Mouse (Mus musculus) midbrain, embryonic 13.5 days (tissue): ENCODE measurements around the gene Ces1b. TPM values are rescaled to one million over a fixed set of nuclear protein-coding genes. Genes with fewer than 3 reads are reported as not detected.

ENCODE experiments used
- ATAC-seq: fragments of 200-750 bp; cut with Nextera tagmentation; 2 replicates; pipeline ENCODE4 v1.8.0; 2017; ENCODE audit warnings: mild to moderate bottlenecking, moderate TSS enrichment, moderate library complexity
- H3K27ac ChIP-seq: fragments of 300-500 bp; sonication (generic); 2 replicates; pipeline ENCODE4 v1.5.1; 2015; ENCODE audit warnings: inconsistent platforms, mild to moderate bottlenecking, moderate library complexity
- H3K27me3 ChIP-seq: fragments of 300-500 bp; sonication (generic); 2 replicates; pipeline ENCODE4 v1.6.1; 2015; ENCODE audit warnings: mild to moderate bottlenecking, inconsistent platforms
- H3K36me3 ChIP-seq: fragments of 300-500 bp; sonication (generic); 2 replicates; pipeline ENCODE4 v1.6.1; 2015; ENCODE audit warnings: mild to moderate bottlenecking, inconsistent platforms
- H3K4me1 ChIP-seq: fragments of 300-500 bp; sonication (generic); replicated peaks from 2 replicates; pipeline ENCODE4 v1.6.1; 2015; ENCODE audit warnings: inconsistent platforms
- H3K4me2 ChIP-seq: fragments of 300-500 bp; sonication (generic); replicated peaks from 2 replicates; pipeline ENCODE4 v1.6.1; 2015; ENCODE audit warnings: moderate library complexity, mild to moderate bottlenecking, inconsistent platforms
- H3K4me3 ChIP-seq: fragments of 300-500 bp; sonication (generic); replicated peaks from 2 replicates; pipeline ENCODE4 v1.5.1; 2015; ENCODE audit warnings: mild to moderate bottlenecking, inconsistent platforms
- H3K9ac ChIP-seq: fragments of 300-500 bp; sonication (generic); replicated peaks from 2 replicates; pipeline ENCODE4 v1.6.1; 2015; ENCODE audit warnings: mild to moderate bottlenecking, inconsistent platforms
- H3K9me3 ChIP-seq: fragments of 300-500 bp; sonication (generic); 2 replicates; pipeline ENCODE4 v1.6.1; 2016; ENCODE audit warnings: mild to moderate bottlenecking, inconsistent platforms
- WGBS: fragments of 180-500 bp; shearing (Covaris S2); methylation state at CpG from one replicate; pipeline ENCODE4 v1.1.7; 2015; 5-methylcytosine and 5-hydroxymethylcytosine counted together
- polyA plus RNA-seq: library from polyadenylated mRNA; unstranded; fragments of >200 nt; fragmentation: Nextera tagmentation; extraction: Ambion mirVana; gene quantifications from 2 replicates; pipeline ENCODE4 v1.2.1, GENCODE M21; 2015

The Ces1b gene
- polyA plus RNA-seq, 1 experiment from 2014 or later, result not detected

DNA sequence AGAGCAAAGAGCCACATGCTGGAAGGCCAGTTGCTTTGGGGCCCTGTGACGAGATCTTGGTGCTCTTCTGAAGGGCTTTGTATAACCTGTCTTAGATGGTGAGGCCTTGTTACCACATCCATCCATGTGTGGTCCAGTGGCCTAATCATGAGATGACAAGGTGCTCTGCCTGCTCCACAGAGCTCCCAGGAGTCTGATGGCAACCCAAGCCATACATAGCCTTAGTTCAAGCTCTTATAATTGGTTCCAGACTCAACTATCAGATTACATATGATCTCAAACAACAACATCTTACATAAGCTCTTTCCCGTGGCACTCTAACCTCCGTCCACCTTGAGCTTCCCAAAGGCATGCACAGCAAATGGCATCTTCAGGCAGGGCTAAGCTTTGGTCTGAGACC lies 31.7 kb downstream of the Ces1b start, which contains the start of gene Ces1a:
Gene Ces1a, minus strand, starts transcription at position 101 of the 400 bp plus-strand sequence.
- H3K4me1 ChIP-seq, result no peaks in the 10 kb centered on the region
- no peak within 1 kb of the TSS for H3K4me2 ChIP-seq
- no peaks in the 10 kb centered on the region for H3K27me3 ChIP-seq
- H3K36me3 ChIP-seq, result no peaks in the 10 kb centered on the region
- no peak within 1 kb of the TSS for H3K4me3 ChIP-seq
- H3K9ac ChIP-seq, result no peak within 1 kb of the TSS
- H3K27ac ChIP-seq, result no peak within 1 kb of the TSS
- H3K9me3 ChIP-seq, result no peaks in the 10 kb centered on the region
- ATAC-seq, result no peak
- WGBS, result 91% methylated on average over 3 of the region's 3 CpGs

GRCm38 (mm10) chr8:93043083-93043482 lies 36.7 kb downstream of the Ces1b start:
- Histone ChIP-seq H3K4me3 (no peak overlapping the region), H3K27me3 (no peaks in the 10 kb centered on the region), H3K4me2 (no peak overlapping the region), H3K4me1 (peaks cover 7% of the 10 kb centered on the region; the same call in 1 of the 2 replicates), H3K36me3 (no peaks in the 10 kb centered on the region), H3K9ac (no peak overlapping the region), H3K27ac (no peak overlapping the region), H3K9me3 (no peaks in the 10 kb centered on the region)
- WGBS, result 41% methylated on average over 1 of the region's 1 CpGs
- ATAC-seq, result no peak

DNA sequence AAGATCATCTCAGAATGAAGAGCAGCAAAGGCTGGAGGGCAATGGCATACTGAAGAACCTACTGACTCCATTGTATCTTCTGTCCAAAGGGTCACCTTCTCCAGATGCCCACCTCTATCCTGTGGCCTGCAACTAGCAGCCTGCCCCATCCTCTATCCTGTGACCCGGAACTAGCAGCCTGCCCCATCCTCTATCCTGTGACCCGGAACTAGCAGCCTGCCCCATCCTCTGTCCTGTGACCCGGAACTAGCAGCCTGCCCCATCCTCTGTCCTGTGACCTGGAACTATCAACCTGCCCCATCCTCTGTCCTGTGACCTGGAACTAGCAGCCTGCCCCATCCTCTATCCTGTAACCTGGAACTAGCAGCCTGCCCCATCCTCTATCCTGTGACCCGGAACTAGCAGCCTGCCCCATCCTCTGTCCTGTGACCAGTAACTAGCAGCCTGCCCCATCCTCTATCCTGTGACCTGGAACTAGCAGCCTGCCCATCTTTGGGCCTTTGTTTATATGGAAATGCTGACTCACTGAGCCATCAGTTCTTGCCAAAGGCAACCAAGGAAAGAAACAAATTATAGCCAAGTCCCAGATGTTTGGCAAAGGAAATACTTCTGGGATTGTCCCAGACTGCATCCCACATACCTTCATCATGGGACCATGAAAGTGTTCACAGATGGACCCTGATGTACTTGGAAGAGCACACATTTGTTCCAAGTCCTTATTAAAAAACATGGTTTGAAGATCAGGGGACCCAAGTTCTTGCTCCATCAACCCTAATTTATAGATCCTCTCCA lies 38.8 kb downstream of the Ces1b start:
- H3K4me2 ChIP-seq, result no peak overlapping the region
- H3K4me1 ChIP-seq, result peaks cover 7% of the 10 kb centered on the region; the same call in 1 of the 2 replicates
- no peaks in the 10 kb centered on the region for H3K36me3 ChIP-seq
- no peak overlapping the region for H3K9ac ChIP-seq
- 86% methylated on average over 4 of the region's 4 CpGs for WGBS
- no peak overlapping the region for H3K4me3 ChIP-seq
- no peak for ATAC-seq
- H3K27me3 ChIP-seq, result no peaks in the 10 kb centered on the region
- H3K9me3 ChIP-seq, result no peaks in the 10 kb centered on the region
- H3K27ac ChIP-seq, result no peak overlapping the region

- Histone ChIP-seq H3K4me1 (peaks cover 7% of the 10 kb centered on the region; the same call in 1 of the 2 replicates), H3K4me3 (no peak overlapping the region), H3K9ac (no peak overlapping the region), H3K36me3 (no peaks in the 10 kb centered on the region), H3K27ac (no peak overlapping the region), H3K27me3 (no peaks in the 10 kb centered on the region), H3K4me2 (no peak overlapping the region), H3K9me3 (no peaks in the 10 kb centered on the region)
- WGBS, result 86% methylated on average over 2 of the region's 2 CpGs
- ATAC-seq, result no peak
These were observed 39.6 kb downstream of the Ces1b start for GRCm38 (mm10) chr8:93040256-93040655.

- no peak for ATAC-seq
- Histone ChIP-seq H3K36me3 (no peaks in the 10 kb centered on the region), H3K27ac (no peak overlapping the region), H3K4me1 (peaks cover 7% of the 10 kb centered on the region; the same call in 1 of the 2 replicates), H3K9ac (no peak overlapping the region), H3K4me2 (no peak overlapping the region), H3K27me3 (no peaks in the 10 kb centered on the region), H3K9me3 (no peaks in the 10 kb centered on the region), H3K4me3 (no peak overlapping the region)
- WGBS, result 8% methylated on average over 2 of the region's 2 CpGs
These were observed 41.0 kb downstream of the Ces1b start for GRCm38 (mm10) chr8:93038831-93039230.

DNA sequence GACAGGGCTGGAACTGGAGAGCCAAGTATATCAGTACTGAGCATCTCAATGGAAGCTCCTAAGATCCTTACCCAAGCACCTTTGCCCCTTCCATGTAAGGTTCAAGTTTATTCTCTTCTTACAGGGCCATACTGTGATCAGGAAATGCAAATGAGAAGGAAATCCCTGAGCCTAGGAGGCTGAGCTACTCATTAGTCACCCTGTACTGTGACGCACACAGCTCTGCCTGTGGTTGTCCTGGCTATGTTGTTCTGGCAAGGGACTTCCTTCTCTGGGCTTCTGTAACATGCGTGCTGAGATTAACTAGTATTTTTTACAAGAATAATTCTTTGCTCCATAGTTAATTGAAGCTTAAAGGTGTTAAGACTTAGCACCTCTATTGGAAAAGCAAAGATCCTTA lies 49.2 kb downstream of the Ces1b start:
- Histone ChIP-seq H3K4me2 (no peak overlapping the region), H3K4me1 (no peaks in the 10 kb centered on the region), H3K27me3 (no peaks in the 10 kb centered on the region), H3K9me3 (no peaks in the 10 kb centered on the region), H3K9ac (no peak overlapping the region), H3K36me3 (no peaks in the 10 kb centered on the region), H3K4me3 (no peak overlapping the region), H3K27ac (no peak overlapping the region)
- WGBS, result 77% methylated on average over 2 of the region's 2 CpGs
- no peak for ATAC-seq

GRCm38 (mm10) chr8:93021738-93022137 lies 58.1 kb downstream of the Ces1b start:
- no peak for ATAC-seq
- WGBS, result 73% methylated on average over 5 of the region's 5 CpGs
- H3K4me2 ChIP-seq, result no peak overlapping the region

GRCm38 (mm10) chr8:93014300-93014699 lies 65.5 kb downstream of the Ces1b start:
- 90% methylated on average over 4 of the region's 4 CpGs for WGBS
- Histone ChIP-seq H3K9me3 (no peaks in the 10 kb centered on the region), H3K27me3 (no peaks in the 10 kb centered on the region), H3K9ac (no peak overlapping the region), H3K27ac (no peak overlapping the region), H3K36me3 (no peaks in the 10 kb centered on the region), H3K4me1 (no peaks in the 10 kb centered on the region), H3K4me3 (no peak overlapping the region), H3K4me2 (no peak overlapping the region)
- ATAC-seq, result no peak

More at GRCm38 (mm10) chr8:93021738-93022137, 58.1 kb downstream of the Ces1b start:
- no peaks in the 10 kb centered on the region for H3K4me1 ChIP-seq
- H3K27me3 ChIP-seq, result no peaks in the 10 kb centered on the region
- no peaks in the 10 kb centered on the region for H3K9me3 ChIP-seq
- no peak overlapping the region for H3K4me3 ChIP-seq
- H3K9ac ChIP-seq, result no peak overlapping the region
- no peaks in the 10 kb centered on the region for H3K36me3 ChIP-seq
- no peak overlapping the region for H3K27ac ChIP-seq

DNA sequence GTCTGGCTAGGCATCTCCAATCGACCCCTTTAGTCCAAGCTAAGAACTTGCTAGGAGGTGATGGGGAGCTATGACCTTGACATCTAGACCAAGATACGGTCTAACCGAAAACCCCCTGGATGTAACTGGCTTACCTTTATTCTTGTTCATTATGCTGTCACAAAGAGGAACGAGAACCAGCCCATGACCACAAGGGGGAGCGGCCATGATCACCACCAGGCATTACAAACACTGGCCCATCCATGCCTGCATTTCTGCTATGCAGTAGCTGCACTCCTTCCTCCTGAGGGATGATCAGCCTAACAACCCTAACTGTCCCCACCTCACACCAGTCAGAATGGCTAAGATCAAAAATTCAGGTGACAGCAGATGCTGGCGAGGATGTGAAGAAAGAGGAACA lies 67.6 kb downstream of the Ces1b start:
- no peaks in the 10 kb centered on the region for H3K4me1 ChIP-seq
- H3K9me3 ChIP-seq, result no peaks in the 10 kb centered on the region
- H3K9ac ChIP-seq, result no peak overlapping the region
- no peak overlapping the region for H3K4me3 ChIP-seq
- 76% methylated on average over 6 of the region's 6 CpGs for WGBS
- H3K4me2 ChIP-seq, result no peak overlapping the region
- no peaks in the 10 kb centered on the region for H3K27me3 ChIP-seq
- no peak for ATAC-seq
- H3K27ac ChIP-seq, result no peak overlapping the region
- H3K36me3 ChIP-seq, result no peaks in the 10 kb centered on the region

- Histone ChIP-seq H3K36me3 (no peaks in the 10 kb centered on the region), H3K4me3 (no peak overlapping the region), H3K27me3 (no peaks in the 10 kb centered on the region), H3K27ac (no peak overlapping the region), H3K9ac (no peak overlapping the region), H3K4me2 (no peak overlapping the region), H3K9me3 (no peaks in the 10 kb centered on the region), H3K4me1 (no peaks in the 10 kb centered on the region)
- 12% methylated on average over 9 of the region's 9 CpGs for WGBS
- ATAC-seq, result peak; percentile 85
These were observed 68.4 kb downstream of the Ces1b start for GRCm38 (mm10) chr8:93011439-93011838.

- Histone ChIP-seq H3K36me3 (no peaks in the 10 kb centered on the region), H3K4me3 (no peak overlapping the region), H3K9ac (no peak overlapping the region), H3K27ac (no peak overlapping the region), H3K9me3 (no peaks in the 10 kb centered on the region), H3K4me2 (no peak overlapping the region), H3K27me3 (no peaks in the 10 kb centered on the region), H3K4me1 (no peaks in the 10 kb centered on the region)
- no peak for ATAC-seq
- WGBS, result 32% methylated on average over 5 of the region's 5 CpGs
These were observed 69.5 kb downstream of the Ces1b start for GRCm38 (mm10) chr8:93010286-93010685.
